ENCODE assay signal across 7 mouse cellular contexts in genomic region chr12:32380457-32380856, GRCm38 (mm10). TPM values are rescaled to one million over a fixed set of nuclear protein-coding genes. Genes with fewer than 3 reads are reported as not detected.
DNase-seq lines count a peak whose midpoint lies in the region; ATAC-seq and TF ChIP-seq lines count a peak whose summit lies in the region.

No protein-coding gene starts in this region.

- H3K27ac ChIP-seq in lung, postnatal 0 days (ENCODE audit: low read length) = no peak overlapping the region
- H3K27ac ChIP-seq in forebrain, embryonic 11.5 days (ENCODE audit: low read depth, low read length) = no peak overlapping the region
- no peak overlapping the region for H3K27ac ChIP-seq in limb, embryonic 13.5 days
- H3K27ac ChIP-seq in stomach, embryonic 15.5 days = no peak overlapping the region

- H3K27me3 ChIP-seq in lung, postnatal 0 days (replicated peaks; ENCODE audit: insufficient read depth, low read length) = no peaks in the 10 kb centered on the region
- no peaks in the 10 kb centered on the region for H3K27me3 ChIP-seq in forebrain, embryonic 11.5 days (ENCODE audit: control insufficient read depth, insufficient read depth, low read length)
- no peaks in the 10 kb centered on the region for H3K27me3 ChIP-seq in limb, embryonic 13.5 days
- H3K27me3 ChIP-seq in stomach, embryonic 15.5 days (replicated peaks) = no peaks in the 10 kb centered on the region

- TF ChIP-seq CTCF in lung, postnatal 0 days (IDR thresholded peaks at IDR 0.05) = no peak

- H3K4me2 ChIP-seq in lung, postnatal 0 days (replicated peaks; ENCODE audit: low read depth, low read length) = peak overlapping the region; percentile 69
- H3K4me2 ChIP-seq in forebrain, embryonic 11.5 days (ENCODE audit: low read depth, low read length, severe bottlenecking) = peak overlapping the region; percentile 43
- H3K4me2 ChIP-seq in limb, embryonic 13.5 days (replicated peaks) = peak overlapping the region; percentile 80
- peak overlapping the region; percentile 44 for H3K4me2 ChIP-seq in stomach, embryonic 15.5 days

- H3K9me3 ChIP-seq in lung, postnatal 0 days (ENCODE audit: low read length) = no peaks in the 10 kb centered on the region
- no peaks in the 10 kb centered on the region for H3K9me3 ChIP-seq in forebrain, embryonic 11.5 days (ENCODE audit: control insufficient read depth, low read length)
- H3K9me3 ChIP-seq in limb, embryonic 13.5 days = no peaks in the 10 kb centered on the region
- H3K9me3 ChIP-seq in stomach, embryonic 15.5 days = no peaks in the 10 kb centered on the region

- ATAC-seq in lung, postnatal 0 days = no peak
- no peak for ATAC-seq in forebrain, embryonic 11.5 days (replicated peaks; ENCODE audit: low FRiP score)
- ATAC-seq in limb, embryonic 13.5 days (ENCODE audit: low FRiP score, low read depth) = no peak
- no peak for ATAC-seq in stomach, embryonic 15.5 days (ENCODE audit: insufficient read depth, low FRiP score, low read depth)

- H3K4me1 ChIP-seq in lung, postnatal 0 days (ENCODE audit: insufficient read depth, low read depth, low read length) = peaks cover 5% of the 10 kb centered on the region; the same call in 1 of the 2 replicates
- H3K4me1 ChIP-seq in forebrain, embryonic 11.5 days (replicated peaks; ENCODE audit: control insufficient read depth, insufficient read depth, low read length) = peaks cover 2% of the 10 kb centered on the region; the same call in 1 of the 2 replicates
- peaks cover 16% of the 10 kb centered on the region for H3K4me1 ChIP-seq in limb, embryonic 13.5 days
- 0 out of 2 replicates have a peak, but pooled peaks cover 6% of the 10 kb centered on the region for H3K4me1 ChIP-seq in stomach, embryonic 15.5 days

- 58% methylated on average over 3 of the region's 3 CpGs for WGBS in lung, postnatal 0 days
- 71% methylated on average over 3 of the region's 3 CpGs for WGBS in forebrain, embryonic 11.5 days
- 78% methylated on average over 3 of the region's 3 CpGs for WGBS in limb, embryonic 13.5 days
- WGBS in stomach, embryonic 15.5 days = 67% methylated on average over 3 of the region's 3 CpGs

- peak overlapping the region; percentile 79 for H3K4me3 ChIP-seq in lung, postnatal 0 days (ENCODE audit: low read depth, low read length)
- H3K4me3 ChIP-seq in forebrain, embryonic 11.5 days (ENCODE audit: low read depth, low read length) = peak overlapping the region; percentile 8
- peak overlapping the region; percentile 31 for H3K4me3 ChIP-seq in limb, embryonic 13.5 days
- H3K4me3 ChIP-seq in stomach, embryonic 15.5 days (replicated peaks) = peak overlapping the region; percentile 24; the same call in 1 of the 2 replicates

- DNase-seq in lung, postnatal 0 days (ENCODE audit: low spot score) = no peak
- DNase-seq in lung, postnatal 36 days = no peak
- DNase-seq in forebrain, embryonic 11.5 days (ENCODE audit: low spot score) = no peak
- DNase-seq in gastrocnemius, postnatal 4 days (ENCODE audit: low spot score in 2 of 2) = no peak
- no peak for DNase-seq in layer of hippocampus, adult 9-11 months

- H3K9ac ChIP-seq in lung, postnatal 0 days (replicated peaks; ENCODE audit: low read depth) = no peak overlapping the region
- no peak overlapping the region for H3K9ac ChIP-seq in forebrain, embryonic 11.5 days (ENCODE audit: low read length)
- H3K9ac ChIP-seq in limb, embryonic 13.5 days = no peak overlapping the region
- no peak overlapping the region for H3K9ac ChIP-seq in stomach, embryonic 15.5 days

- no peak for TF ChIP-seq EP300 in lung, postnatal 0 days (IDR thresholded peaks at IDR 0.05)

- no peaks in the 10 kb centered on the region for H3K36me3 ChIP-seq in lung, postnatal 0 days (ENCODE audit: insufficient read depth, low read length)
- H3K36me3 ChIP-seq in forebrain, embryonic 11.5 days (ENCODE audit: control insufficient read depth, insufficient read depth, low read length) = no peaks in the 10 kb centered on the region; the same call in 1 of the 2 replicates
- H3K36me3 ChIP-seq in limb, embryonic 13.5 days = peaks cover 4% of the 10 kb centered on the region; the same call in 1 of the 2 replicates
- H3K36me3 ChIP-seq in stomach, embryonic 15.5 days = no peaks in the 10 kb centered on the region; the same call in 1 of the 2 replicates

RNA-seq across cellular contexts. Expression of gene Ccdc71l, which starts 2.0 kb away (rescaled TPM):
- polyA plus RNA-seq in lung, postnatal 0 days (2015; fragmentation: Nextera tagmentation; extraction: Ambion mirVana) = 4.8 and 4.9 TPM in 2 replicates
- 4.8 and 5.6 TPM in 2 replicates for polyA plus RNA-seq in forebrain, embryonic 11.5 days (2014; fragmentation: Nextera tagmentation; extraction: Ambion mirVana)
- polyA plus RNA-seq in limb, embryonic 13.5 days (2015; fragmentation: Nextera tagmentation; extraction: Ambion mirVana) = 3.2 and 3.5 TPM in 2 replicates
- polyA plus RNA-seq in stomach, embryonic 15.5 days (2015; fragmentation: Nextera tagmentation; extraction: Ambion mirVana) = 4.4 and 5.0 TPM in 2 replicates
- 1 to 10 TPM; 6.3 TPM for total RNA-seq in gastrocnemius, postnatal 4 days (2021)

Comparison
In these comparisons a context has a peak if more than half of its experiments do, and no peak if none do; other contexts are left out.
1. H3K4me3 ChIP-seq: peak in every context shown above with its lines; median percentile 79 in lung, postnatal 0 days; 31 in limb, embryonic 13.5 days; 24 in stomach, embryonic 15.5 days; 8 in forebrain, embryonic 11.5 days.